Mouse (Mus musculus) layer of hippocampus, postnatal 36 days (tissue): Measurements from ENCODE around the gene Cbx7. TPM values are rescaled to one million over a fixed set of nuclear protein-coding genes. Genes with fewer than 3 reads are reported as not detected.

Experiments
- DNase-seq, 2 experiments: peaks; one replicate each; pipeline ENCODE4 v3.0.0; 2022
- total RNA-seq, 2 experiments: library from RNA; stranded (reverse); gene quantifications; 2 replicates each; pipeline ENCODE4 v1.2.3; 2021

Gene Cbx7
- 10 to 100 TPM; 40.4 to 44.8 TPM for total RNA-seq

DNA sequence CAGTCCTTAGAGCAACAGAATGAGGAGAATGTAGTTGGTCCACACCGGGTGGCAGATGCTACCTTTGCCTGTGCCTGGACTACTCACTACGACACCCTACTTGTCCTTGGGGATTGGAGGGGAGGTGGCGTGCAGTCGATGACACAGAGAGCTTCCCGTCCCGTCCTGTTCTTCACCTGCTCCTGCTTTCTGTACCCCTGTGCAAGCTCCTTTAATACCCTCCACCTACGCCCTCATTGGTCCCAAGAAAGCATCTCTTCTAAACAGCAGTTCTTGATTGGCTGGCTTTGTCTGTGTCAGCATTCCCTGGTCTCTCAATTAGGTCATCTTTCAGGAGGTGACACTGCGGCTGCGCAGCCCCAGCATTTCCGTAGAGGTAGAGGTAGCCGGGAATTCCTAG is at the start of gene Cbx7:
TSS of gene Cbx7 (minus strand) at position 180 of the 400 bp plus-strand sequence.
- DNase-seq: no peak

DNA sequence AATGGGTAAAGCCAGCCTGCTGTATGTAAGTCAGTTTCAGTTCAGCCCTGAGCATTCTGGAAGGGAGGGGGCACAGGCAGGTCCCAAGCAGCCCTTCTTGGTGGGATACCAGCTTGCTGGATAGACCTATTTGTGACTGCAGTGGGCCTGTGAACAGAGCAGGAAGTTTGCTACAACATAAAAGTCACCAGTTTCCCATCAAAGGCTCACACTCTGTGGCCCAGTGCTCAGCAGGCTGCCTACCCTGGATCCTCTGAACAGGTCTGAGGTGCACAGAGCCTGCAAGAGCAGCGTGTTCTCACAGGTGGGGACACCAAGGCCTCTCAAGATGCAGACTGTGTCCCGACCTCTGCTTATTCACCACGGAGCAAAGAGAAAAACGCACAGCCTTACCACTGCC is 49.6 kb upstream of the Cbx7 start:
- no peak for DNase-seq

GRCm38 (mm10) chr15:80019625-80020024 is 48.7 kb upstream of the Cbx7 start:
- DNase-seq: no peak

- no peak for DNase-seq
Measured at GRCm38 (mm10) chr15:80019220-80019619, 48.3 kb upstream of the Cbx7 start.

GRCm38 (mm10) chr15:80016563-80017301 is 45.8 kb upstream of the Cbx7 start:
- no peak for DNase-seq

DNA sequence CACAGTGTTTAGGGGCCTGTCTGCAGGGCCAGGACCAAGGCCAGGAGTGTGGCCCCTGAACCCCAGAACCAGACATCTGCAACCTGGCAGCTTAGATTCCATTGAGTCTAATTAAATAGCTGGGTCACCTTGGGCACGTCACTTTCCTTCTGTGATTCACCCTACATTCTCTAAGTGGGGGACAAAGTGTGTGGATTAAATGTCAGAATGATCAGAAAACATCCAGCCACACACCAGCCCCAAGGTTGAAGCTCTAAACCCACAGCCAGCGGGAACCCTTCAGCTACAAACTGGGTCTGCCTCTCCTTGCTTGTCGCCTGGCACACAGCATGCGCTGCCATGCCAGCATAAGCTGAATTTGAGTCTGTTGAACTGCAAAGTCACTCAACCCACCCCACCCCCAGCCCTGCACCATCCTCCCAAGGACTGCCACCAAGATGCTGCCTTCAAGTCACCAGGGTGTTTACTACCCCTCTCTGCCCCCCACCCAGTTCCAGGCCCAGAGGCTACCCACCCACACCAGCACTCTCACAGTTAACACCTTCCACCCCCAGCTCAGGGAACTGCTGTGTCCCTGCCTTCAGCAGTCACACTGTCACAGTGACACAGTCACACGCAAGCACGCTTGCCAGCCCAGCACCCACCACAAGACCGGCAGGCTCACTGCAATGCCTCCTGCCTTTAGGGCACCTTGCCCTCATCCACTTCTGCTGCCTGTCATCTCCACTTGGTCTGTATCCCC is 44.5 kb upstream of the Cbx7 start:
- peak; percentile 61 for DNase-seq

DNA sequence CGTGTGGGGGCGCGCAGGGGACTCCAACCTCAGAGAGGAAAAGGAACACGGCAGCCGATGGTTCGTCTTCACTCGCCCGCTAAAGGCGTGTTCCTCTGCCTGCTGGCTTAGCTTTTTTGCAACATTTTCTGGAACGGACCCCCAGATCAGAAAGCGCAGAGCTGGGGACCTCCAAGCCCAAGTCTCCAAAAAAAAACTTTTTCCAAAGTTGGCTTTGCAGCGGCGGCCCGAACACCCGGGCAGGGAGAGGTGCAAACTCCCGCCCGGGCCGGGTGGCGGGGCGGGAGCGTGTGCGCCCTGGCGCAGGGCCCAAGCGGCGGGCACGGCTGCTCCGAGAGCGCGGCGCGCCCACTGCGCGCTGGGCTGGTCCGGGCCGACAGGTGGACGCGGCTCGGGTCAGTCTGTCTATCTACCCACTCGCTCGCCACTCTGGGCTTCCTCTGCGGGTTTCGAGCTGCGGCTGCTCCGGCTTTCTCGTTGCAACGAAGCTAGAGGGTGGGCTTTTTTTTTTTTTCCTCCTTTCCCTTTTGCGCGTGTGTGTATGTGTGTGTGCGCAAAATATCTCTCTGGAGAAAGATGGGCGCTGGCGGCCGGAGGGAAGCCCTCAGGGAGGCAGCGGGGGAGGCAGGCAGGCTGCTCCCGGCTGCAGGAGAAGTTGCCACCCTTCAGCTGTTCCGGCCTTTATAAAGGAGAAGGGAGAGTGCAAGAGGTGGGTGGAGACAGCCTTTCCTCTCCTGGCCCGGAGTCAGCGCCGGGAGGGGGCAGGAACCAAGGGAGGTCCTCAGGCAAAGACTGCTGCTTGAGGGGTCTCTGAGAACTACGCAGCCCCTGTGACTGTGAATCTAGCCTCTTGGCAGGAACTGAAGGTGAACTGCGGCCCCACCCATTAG is 43.6 kb upstream of the Cbx7 start, which contains the start of gene Pdgfb:
TSS of gene Pdgfb (minus strand) at position 657 of the 890 bp plus-strand sequence.
- peak; percentile 56 to 57 for DNase-seq

- DNase-seq: no peak
Measured at GRCm38 (mm10) chr15:80014031-80014320, 43.1 kb upstream of the Cbx7 start.

DNA sequence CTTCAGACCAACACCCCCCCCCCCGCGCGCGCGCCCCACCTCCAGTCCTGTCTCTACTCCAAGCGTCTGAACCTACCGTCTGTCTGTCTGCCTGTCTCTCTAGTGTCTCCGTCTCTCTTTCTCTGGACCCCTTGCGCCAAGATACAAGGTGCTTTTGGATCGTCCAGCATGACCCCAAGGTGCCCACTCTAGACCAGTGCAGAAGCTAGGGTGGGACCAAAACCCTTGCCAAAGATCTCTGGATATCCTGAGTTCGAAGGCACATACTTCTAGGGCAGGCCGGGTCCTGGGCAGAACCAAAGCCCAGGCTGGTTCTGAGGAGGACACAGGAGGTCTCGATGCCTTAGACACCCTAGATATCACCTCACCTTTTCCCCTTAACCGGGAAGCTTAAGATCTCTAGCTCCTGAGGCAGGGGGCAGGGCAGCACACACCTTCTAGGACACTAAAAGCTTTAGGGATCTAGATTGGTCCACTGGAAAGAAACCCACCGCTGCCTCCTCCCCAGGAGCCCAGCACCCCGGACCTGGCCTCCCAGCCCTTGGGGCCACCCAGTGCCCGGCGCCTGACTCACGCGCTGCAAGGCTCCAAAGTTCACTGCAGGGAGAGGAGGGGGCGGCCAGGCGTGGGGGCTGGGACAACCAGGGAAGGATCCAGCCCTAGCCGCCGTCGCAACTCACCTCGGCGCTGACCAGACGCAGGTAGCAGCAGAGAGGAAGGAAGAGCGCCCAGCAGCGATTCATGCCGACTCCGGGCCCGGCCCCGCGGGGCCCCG is 42.5 kb upstream of the Cbx7 start:
- no peak for DNase-seq

- peak; percentile 67 to 70 for DNase-seq
Measured at GRCm38 (mm10) chr15:80012527-80013201, 41.7 kb upstream of the Cbx7 start.

DNA sequence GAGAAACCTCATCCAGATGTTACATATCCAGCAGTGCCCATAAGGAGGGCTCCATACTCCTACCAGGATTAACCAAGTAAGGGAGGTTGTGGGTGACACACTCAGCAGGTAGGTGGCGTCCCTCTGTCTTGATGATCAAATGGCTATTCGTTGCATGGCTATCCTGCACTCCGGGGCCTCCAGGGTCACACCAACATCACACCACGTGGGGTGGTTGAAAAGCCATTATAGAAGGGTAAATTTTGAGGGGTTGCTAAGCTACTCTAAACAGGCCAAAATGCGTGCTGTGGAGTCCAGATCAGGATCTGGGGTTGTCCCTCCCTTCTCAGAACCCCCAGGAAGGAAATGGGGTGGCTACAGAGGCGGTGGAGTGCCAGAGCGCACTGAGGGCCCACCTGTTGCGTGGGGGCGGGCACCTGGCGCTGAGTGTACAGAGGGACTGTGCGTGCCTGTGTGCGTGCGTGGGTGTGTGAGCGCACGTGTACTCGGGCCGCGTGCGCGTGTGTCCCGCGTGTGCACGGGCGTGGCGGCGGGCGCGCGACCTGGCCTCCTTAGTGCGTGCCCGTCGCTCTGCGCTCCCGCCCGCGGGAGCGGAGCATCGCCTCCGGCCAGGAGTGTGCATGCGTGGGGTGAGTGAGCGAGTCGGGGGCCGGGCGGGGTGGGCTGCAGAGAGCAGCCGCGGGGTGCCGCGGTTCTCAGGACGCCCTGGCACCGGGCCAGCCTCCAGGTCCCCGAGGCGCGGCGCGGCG is 41.0 kb upstream of the Cbx7 start:
- peak; percentile 76 to 82 for DNase-seq

DNA sequence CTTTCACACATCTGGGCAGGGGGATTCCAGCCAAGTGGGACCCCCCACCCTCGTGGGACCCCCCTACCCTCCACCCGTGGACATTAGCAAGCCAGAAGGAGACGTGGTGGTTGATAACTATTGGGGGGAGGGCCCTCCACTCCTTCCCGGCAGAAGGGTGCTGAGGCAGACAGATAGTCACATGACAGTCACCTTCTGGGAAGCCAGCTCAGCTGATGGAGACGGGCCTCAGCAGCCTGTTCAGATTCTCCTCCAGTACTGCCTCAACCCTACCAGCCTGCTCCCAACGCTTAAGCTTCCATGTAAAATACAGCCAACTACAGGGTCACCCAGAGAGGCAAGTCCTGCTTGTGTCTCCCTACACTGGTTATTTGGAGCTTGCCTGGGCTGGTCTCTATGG is 40.3 kb upstream of the Cbx7 start:
- peak; percentile 36 to 45 for DNase-seq

- DNase-seq: peak; percentile 61 to 68
Measured at GRCm38 (mm10) chr15:80010182-80010558, 39.3 kb upstream of the Cbx7 start.

- no peak for DNase-seq
Measured at GRCm38 (mm10) chr15:80009421-80010181, 38.7 kb upstream of the Cbx7 start.

GRCm38 (mm10) chr15:80008461-80008860 is 37.5 kb upstream of the Cbx7 start:
- no peak for DNase-seq

- no peak for DNase-seq
Measured at GRCm38 (mm10) chr15:80006156-80006555, 35.2 kb upstream of the Cbx7 start.

DNA sequence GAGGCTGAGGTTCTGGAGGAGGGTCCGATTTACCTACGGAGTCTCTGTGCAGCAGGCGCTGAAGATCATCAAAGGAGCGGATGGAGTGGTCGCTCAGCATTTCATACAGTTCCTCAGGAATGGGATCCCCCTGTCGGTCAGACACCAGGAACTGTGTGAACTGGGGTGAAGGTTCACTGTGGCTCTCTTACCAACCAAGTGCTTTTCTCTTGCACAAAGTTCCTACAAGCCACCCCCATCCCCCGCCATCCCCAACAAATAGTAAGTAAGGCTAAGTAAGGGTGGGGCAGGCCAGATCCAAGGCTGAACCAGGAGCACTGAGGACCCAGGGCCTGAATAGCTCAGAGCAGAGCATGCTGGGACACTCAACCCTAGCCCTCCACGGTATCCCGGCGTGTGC is 34.5 kb upstream of the Cbx7 start:
- no peak for DNase-seq

- DNase-seq: no peak
Measured at GRCm38 (mm10) chr15:80004644-80005340, 33.9 kb upstream of the Cbx7 start.

DNA sequence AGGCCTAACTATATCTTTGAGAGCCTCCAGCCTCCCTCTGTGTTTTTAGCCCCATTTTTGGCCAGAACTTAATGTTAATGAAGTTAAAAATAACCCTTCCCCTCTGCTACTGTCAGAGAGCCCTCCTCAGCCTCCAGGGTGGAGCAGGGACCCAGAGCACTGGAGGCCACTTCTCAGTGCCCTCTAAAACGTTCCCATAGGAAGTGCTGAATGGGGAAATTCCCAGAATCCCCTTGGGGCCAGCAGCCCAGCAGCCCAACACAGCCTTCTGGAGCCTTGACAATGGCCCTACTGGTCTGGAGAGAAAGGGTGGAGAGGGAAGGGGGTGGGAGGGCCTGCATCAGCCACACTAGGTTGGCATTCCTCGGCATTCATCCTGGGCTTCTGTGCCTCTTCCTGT is 32.7 kb upstream of the Cbx7 start:
- no peak for DNase-seq

DNA sequence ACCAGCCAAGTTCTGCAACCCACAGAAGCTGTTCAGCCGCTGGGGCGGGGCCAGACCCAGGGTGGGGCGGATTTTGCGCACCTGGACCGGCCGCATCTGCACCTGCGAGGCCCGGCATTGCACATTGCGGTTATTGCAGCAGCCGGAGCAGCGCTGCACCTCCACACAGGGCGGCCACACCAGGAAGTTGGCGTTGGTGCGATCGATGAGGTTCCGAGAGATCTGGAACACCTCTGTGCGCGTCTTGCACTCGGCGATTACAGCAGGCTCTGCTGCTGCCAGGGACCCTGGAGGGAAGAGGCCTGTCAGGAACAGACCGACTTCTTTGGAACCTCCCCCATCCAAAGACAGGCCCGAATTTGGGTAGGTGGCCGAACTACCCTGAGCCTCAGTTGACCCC is 30.7 kb upstream of the Cbx7 start:
- no peak for DNase-seq
